Mouse (Mus musculus): ENCODE measurements around the gene Tada3. TPM values are rescaled to one million over a fixed set of nuclear protein-coding genes. Genes with fewer than 3 reads are reported as not detected.

The Tada3 gene
- total RNA-seq, 2 experiments from 2014 or later, result 19.7 to 22.2 TPM

Small RNA genes lying within 50 kb of the gene (microRNA-seq; reads per million reads assigned to microRNA genes)
- 0 reads per million in 2 experiments for gene Gm24387

Other genes with a start within 250 kb of the Tada3 start
- under 1 TPM; 0.31 to 0.32 TPM for gene Lhfpl4, start 182.5 kb downstream of the Tada3 start, total RNA-seq (2021)
- 10 to 100 TPM; 15.0 to 15.3 TPM for gene Mtmr14, start 140.0 kb downstream of the Tada3 start, total RNA-seq (2021)
- gene Cpne9, start 95.6 kb downstream of the Tada3 start, total RNA-seq (2021), result under 1 TPM; 0.05 to 0.29 TPM
- gene Brpf1, start 70.7 kb downstream of the Tada3 start, total RNA-seq (2021), result 10 to 100 TPM; 18.0 to 18.1 TPM
- gene Ogg1, start 50.9 kb downstream of the Tada3 start, total RNA-seq (2021), result 1 to 10 TPM; 6.5 to 7.4 TPM
- gene Camk1, start 33.9 kb downstream of the Tada3 start, total RNA-seq (2021), result 10 to 100 TPM; 66.9 to 71.2 TPM
- gene Arpc4, start 232 bp upstream of the Tada3 start, total RNA-seq (2021), result 10 to 100 TPM; 78.0 to 99.5 TPM
- 1 to 10 TPM; 1.8 to 2.1 TPM for gene Ttll3, start 11.4 kb upstream of the Tada3 start, total RNA-seq (2021)
- gene Rpusd3, start 41.5 kb upstream of the Tada3 start, total RNA-seq (2021), result 10 to 100 TPM in 1 of 2 experiments, 1 to 10 TPM in 1; 10.0 to 12.2 TPM
- 10 to 100 TPM in 1 of 2 experiments, 1 to 10 TPM in 1; 4.4 to 17.1 TPM for gene Cidec, start 57.9 kb upstream of the Tada3 start, total RNA-seq (2021)
- gene Jagn1, start 64.7 kb upstream of the Tada3 start, total RNA-seq (2021), result 10 to 100 TPM; 24.0 to 24.5 TPM
- 1 to 10 TPM; 1.2 to 1.5 TPM for gene Il17re, start 80.6 kb upstream of the Tada3 start, total RNA-seq (2021)
- 1 to 10 TPM; 8.7 to 8.9 TPM for gene Il17rc, start 93.5 kb upstream of the Tada3 start, total RNA-seq (2021)
- gene Creld1, start 105.4 kb upstream of the Tada3 start, total RNA-seq (2021), result 10 to 100 TPM; 42.1 to 45.2 TPM
- not detected for gene Prrt3, start 124.0 kb upstream of the Tada3 start, total RNA-seq (2021)
- 10 to 100 TPM; 56.0 to 61.9 TPM for gene Emc3, start 153.8 kb upstream of the Tada3 start, total RNA-seq (2021)
- 1 to 10 TPM; 1.2 TPM for gene Fancd2, start 153.8 kb upstream of the Tada3 start, total RNA-seq (2021)
- gene Fancd2os, start 222.8 kb upstream of the Tada3 start, total RNA-seq (2021), result not detected
- 10 to 100 TPM; 76.1 to 80.0 TPM for gene Brk1, start 226.9 kb upstream of the Tada3 start, total RNA-seq (2021)
- 10 to 100 TPM; 10.0 to 12.0 TPM for gene Vhl, start 246.1 kb upstream of the Tada3 start, total RNA-seq (2021)

Data from heart, postnatal 14 days (tissue).